Mouse (Mus musculus) liver, embryonic 14.5 days (tissue): Measurements from ENCODE around the gene Cenpn. TPM values are rescaled to one million over a fixed set of nuclear protein-coding genes. Genes with fewer than 3 reads are reported as not detected.

ENCODE experiments used
- ATAC-seq: fragments of 200-750 bp; cut with Nextera tagmentation; 2 replicates; pipeline ENCODE4 v1.8.0; 2017; ENCODE audit warnings: moderate number of reproducible peaks, mild to moderate bottlenecking, moderate library complexity; ENCODE audit not compliant: insufficient read depth
- DNase-seq, 3 experiments: peaks; one replicate each; pipeline ENCODE4 v3.0.0-alpha.2; 2012 to 2013; ENCODE audit warnings: low read depth in 3 of 3, low spot score in 3 of 3
- H3K27ac ChIP-seq: fragments of 300-500 bp; sonication (generic); 2 replicates; pipeline ENCODE4 v1.5.1; 2014; ENCODE audit warnings: moderate library complexity, mild to moderate bottlenecking, control low read depth, inconsistent platforms
- H3K27me3 ChIP-seq: fragments of 300-500 bp; sonication (generic); 2 replicates; pipeline ENCODE4 v1.6.1; 2014; ENCODE audit warnings: mild to moderate bottlenecking, low read length, moderate library complexity; ENCODE audit not compliant: control insufficient read depth, insufficient read depth
- H3K36me3 ChIP-seq: fragments of 300-500 bp; sonication (generic); replicated peaks from 2 replicates; pipeline ENCODE4 v1.6.1; 2014; ENCODE audit warnings: low read depth; ENCODE audit not compliant: control insufficient read depth, insufficient read depth
- H3K4me1 ChIP-seq, 2 experiments: fragments of 200-500 bp in 1 of 2; fragments of 300-500 bp in 1 of 2; sonication (generic) in 1 of 2; replicated peaks; 2 replicates each; pipeline ENCODE4 v1.6.1; 2012 to 2014; ENCODE audit warnings: antibody characterized with exemption in 1 of 2, inconsistent platforms in 1 of 2, low read length in 1 of 2; ENCODE audit not compliant: control insufficient read depth in 2 of 2, insufficient read depth in 2 of 2
- H3K4me2 ChIP-seq: fragments of 300-500 bp; sonication (generic); 2 replicates; pipeline ENCODE4 v1.6.1; 2014; ENCODE audit warnings: low read depth, mild to moderate bottlenecking, control low read depth, moderate library complexity
- H3K4me3 ChIP-seq, 2 experiments: fragments of 200-500 bp in 1 of 2; fragments of 300-500 bp in 1 of 2; sonication (generic) in 1 of 2; 2 replicates each; pipeline ENCODE4 v1.5.1; 2012 to 2014; ENCODE audit warnings: low read depth in 2 of 2, low read length in 2 of 2, mild to moderate bottlenecking in 2 of 2, control low read depth in 1 of 2, inconsistent platforms in 1 of 2, moderate library complexity in 1 of 2; ENCODE audit not compliant: insufficient read depth in 1 of 2
- H3K9ac ChIP-seq: fragments of 300-500 bp; sonication (generic); replicated peaks from 2 replicates; pipeline ENCODE4 v1.6.1; 2014; ENCODE audit warnings: mild to moderate bottlenecking, control low read depth, moderate library complexity
- H3K9me3 ChIP-seq: fragments of 300-500 bp; sonication (generic); 2 replicates; pipeline ENCODE4 v1.6.1; 2016; ENCODE audit warnings: low read length, mixed read lengths; ENCODE audit not compliant: control insufficient read depth
- CTCF ChIP-seq: IDR thresholded peaks from 2 replicates; pipeline ENCODE4 v1.5.1; 2016; ENCODE audit warnings: antibody characterized with exemption, low read depth, control low read depth
- EP300 ChIP-seq: IDR thresholded peaks from 2 replicates; pipeline ENCODE4 v1.6.1; 2016; ENCODE audit warnings: antibody characterized with exemption, low read depth
- WGBS: fragments of 180-500 bp; shearing (Covaris S2); extraction: QIAGEN DNeasy Blood & Tissue Kit; methylation state at CpG from one replicate; pipeline ENCODE4 v1.1.7; 2014; ENCODE audit not compliant: insufficient replicate concordance; 5-methylcytosine and 5-hydroxymethylcytosine counted together
- polyA plus RNA-seq, 2 experiments: library from polyadenylated mRNA; depleted of rRNA in 1 of 2; stranded (reverse) in 1 of 2; unstranded in 1 of 2; fragments of >200 nt; fragmentation: Nextera tagmentation in 1 of 2; extraction: Ambion mirVana in 1 of 2; gene quantifications; 2 replicates each; pipeline versions ENCODE4 v1.2.1 to v1.2.3; 2012 to 2014

Gene Cenpn
- polyA plus RNA-seq, 2 experiments, result 21.3 to 27.4 TPM

DNA sequence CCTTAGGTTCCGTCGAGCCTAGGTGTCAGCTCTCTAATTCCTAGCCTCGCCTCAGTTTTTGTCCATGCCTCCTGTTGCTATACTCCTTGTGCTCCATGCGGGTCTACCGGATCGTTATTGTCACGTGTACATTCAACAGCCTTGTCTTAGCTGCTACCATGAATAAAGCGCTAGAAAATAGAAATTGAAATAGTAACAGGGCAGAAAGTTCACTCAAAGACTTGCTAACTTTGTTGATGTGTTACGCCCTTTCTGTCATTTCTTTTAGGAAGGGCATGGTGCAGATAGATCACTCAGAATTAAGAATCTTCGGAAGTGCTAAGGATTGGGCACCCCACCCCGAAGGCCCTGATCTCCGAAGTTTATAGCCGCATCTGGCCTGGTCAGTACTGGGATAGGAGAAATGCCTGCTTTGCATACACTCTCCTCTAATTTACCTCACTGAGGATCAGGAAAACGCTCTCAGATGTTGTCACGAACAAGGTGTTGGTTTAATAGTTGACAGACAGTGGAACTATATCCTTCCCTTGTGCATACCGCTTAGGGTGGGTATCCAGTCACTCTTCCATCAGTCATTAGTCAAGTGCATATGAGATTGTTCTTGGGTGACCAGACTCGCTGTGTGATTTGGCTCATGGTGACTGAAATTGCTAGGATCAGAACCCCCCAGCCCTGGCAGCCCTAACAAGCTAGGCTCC lies 679 bp downstream of the Cenpn start:
- Histone ChIP-seq H3K36me3 (peaks cover 17% of the 10 kb centered on the region), H3K27me3 (no peaks in the 10 kb centered on the region), H3K4me3 (peak overlapping the region; percentile 89 to 95), H3K9ac (peak overlapping the region; percentile 92), H3K27ac (no peak overlapping the region; the same call in none of the 2 replicates), H3K4me2 (peak overlapping the region; percentile 94), H3K9me3 (no peaks in the 10 kb centered on the region), H3K4me1 (peaks cover 14 to 17% of the 10 kb centered on the region in 2 experiments)
- no peak for ATAC-seq
- WGBS, result 26% methylated on average over 17 of the region's 17 CpGs
- no peak for DNase-seq
- TF ChIP-seq CTCF (no peak), EP300 (no peak)

DNA sequence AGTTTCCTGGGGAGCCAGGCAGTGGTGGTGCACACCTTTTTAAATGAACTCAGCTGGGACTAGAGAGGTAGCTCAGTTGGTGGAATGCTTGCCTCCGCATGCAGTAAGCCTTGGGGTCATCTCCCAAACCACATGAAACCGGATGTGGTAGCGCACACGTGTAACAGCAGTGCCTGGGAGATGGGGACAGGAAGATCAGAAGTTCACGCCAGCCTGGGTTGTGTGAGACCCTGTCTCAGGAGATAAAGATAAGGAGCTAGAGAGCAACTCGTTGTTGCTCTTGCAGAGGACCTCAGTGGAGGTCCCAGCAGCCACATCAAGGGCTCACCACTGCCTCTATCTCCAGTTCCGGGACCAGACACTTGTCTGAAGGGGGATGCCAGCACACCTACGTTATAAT lies 2.0 kb downstream of the Cenpn start:
- Histone ChIP-seq H3K36me3 (peaks cover 30% of the 10 kb centered on the region), H3K9ac (no peak overlapping the region), H3K4me3 (no peak overlapping the region), H3K27me3 (no peaks in the 10 kb centered on the region), H3K4me2 (0 out of 2 replicates have a peak overlapping the region, but pooled peaks have one; percentile 8), H3K9me3 (no peaks in the 10 kb centered on the region), H3K4me1 (peaks cover 14 to 17% of the 10 kb centered on the region in 2 experiments), H3K27ac (no peak overlapping the region)
- ATAC-seq, result no peak
- WGBS, result 31% methylated on average over 8 of the region's 8 CpGs
- no peak for DNase-seq
- TF ChIP-seq CTCF (no peak), EP300 (no peak)

DNA sequence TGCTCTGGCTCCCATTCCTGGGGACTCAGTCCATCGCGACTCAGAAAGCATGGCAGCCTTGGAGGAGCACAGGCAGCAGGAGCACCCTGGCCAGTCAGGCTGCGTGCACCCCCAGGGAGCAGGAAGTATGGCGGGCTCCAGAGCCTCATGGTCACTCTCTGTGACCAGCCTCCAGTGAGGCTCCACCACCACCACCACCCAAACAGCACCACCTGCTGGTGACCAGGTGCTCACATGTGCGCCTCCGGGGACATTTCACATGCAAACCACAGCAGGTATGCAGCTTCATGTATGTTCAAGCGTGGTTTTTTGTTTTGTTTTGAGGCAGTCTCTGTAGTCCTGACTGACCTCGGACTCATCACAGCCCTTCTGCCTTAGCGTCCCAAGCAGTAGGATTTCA lies 6.3 kb downstream of the Cenpn start:
- Histone ChIP-seq H3K4me2 (no peak overlapping the region), H3K27me3 (no peaks in the 10 kb centered on the region), H3K4me1 (peaks cover 0 to 4% of the 10 kb centered on the region in 2 experiments; a peak in 1 of 4 replicates), H3K4me3 (no peak overlapping the region), H3K36me3 (peaks cover 55% of the 10 kb centered on the region), H3K9me3 (no peaks in the 10 kb centered on the region), H3K27ac (no peak overlapping the region), H3K9ac (no peak overlapping the region)
- no peak for DNase-seq
- TF ChIP-seq EP300 (no peak), CTCF (peak; percentile 90)
- WGBS, result 69% methylated on average over 9 of the region's 9 CpGs
- ATAC-seq, result no peak

DNA sequence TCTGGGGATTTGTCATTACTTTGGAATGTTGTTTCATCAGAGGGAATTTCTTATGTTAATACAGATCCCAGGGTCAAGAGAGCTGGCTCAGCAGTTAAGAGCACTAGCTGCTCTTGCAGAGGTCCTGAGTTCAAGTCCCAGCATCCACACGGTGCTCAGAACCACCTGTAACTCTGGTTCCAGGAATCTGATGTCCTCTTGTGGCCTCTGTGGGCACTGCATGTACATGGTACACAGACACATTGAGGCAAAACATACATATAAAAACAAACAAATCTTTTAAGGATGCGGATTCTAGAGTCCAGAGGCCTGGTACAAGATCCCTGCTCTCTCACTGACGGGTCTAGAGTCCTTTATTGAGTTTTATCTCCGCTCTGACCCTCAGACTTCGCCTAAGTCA lies 7.1 kb downstream of the Cenpn start:
- no peaks in the 10 kb centered on the region for H3K27me3 ChIP-seq
- H3K27ac ChIP-seq, result no peak overlapping the region
- H3K4me1 ChIP-seq, result no peaks in the 10 kb centered on the region
- 84% methylated on average over 5 of the region's 5 CpGs for WGBS
- H3K9ac ChIP-seq, result no peak overlapping the region
- H3K9me3 ChIP-seq, result no peaks in the 10 kb centered on the region
- DNase-seq (no peak), ATAC-seq (no peak)
- no peak overlapping the region for H3K4me3 ChIP-seq
- peaks cover 61% of the 10 kb centered on the region for H3K36me3 ChIP-seq
- H3K4me2 ChIP-seq, result no peak overlapping the region
- TF ChIP-seq EP300, result no peak
- TF ChIP-seq CTCF, result peak; percentile 40; the same call in 1 of the 2 replicates

DNA sequence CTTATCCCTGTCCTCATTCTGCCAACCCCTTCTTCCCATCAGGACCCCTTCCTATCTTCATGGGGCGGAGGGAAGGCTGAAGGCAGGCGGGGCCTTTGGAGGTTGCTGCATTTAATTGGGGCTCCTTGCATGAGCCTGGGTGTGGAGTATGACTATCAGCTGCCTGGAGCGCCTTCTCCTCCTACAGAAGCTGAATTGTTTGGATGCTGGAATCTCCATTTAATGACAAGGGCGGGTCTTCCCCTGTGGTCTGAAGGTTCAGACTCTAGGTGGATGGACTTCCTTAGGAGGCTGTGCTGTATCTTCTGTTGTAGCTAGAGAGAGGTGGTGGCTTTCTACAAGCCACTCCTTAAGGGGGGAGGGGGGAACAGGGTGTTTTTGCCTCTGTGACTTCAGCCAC lies 13.4 kb downstream of the Cenpn start:
- no peak for DNase-seq
- H3K9me3 ChIP-seq, result no peaks in the 10 kb centered on the region
- ATAC-seq, result no peak
- H3K4me1 ChIP-seq, result no peaks in the 10 kb centered on the region
- no peak overlapping the region for H3K9ac ChIP-seq
- H3K27me3 ChIP-seq, result no peaks in the 10 kb centered on the region
- WGBS, result 83% methylated on average over 4 of the region's 4 CpGs
- H3K36me3 ChIP-seq, result peaks cover 64% of the 10 kb centered on the region
- no peak overlapping the region for H3K4me2 ChIP-seq
- no peak overlapping the region for H3K4me3 ChIP-seq
- TF ChIP-seq EP300, result no peak
- no peak for TF ChIP-seq CTCF
- H3K27ac ChIP-seq, result no peak overlapping the region
